Mouse (Mus musculus): Measurements from ENCODE around the gene Prdm10. TPM values are rescaled to one million over a fixed set of nuclear protein-coding genes. Genes with fewer than 3 reads are reported as not detected.

The Prdm10 gene
- polyA plus RNA-seq, 1 experiment from 2014 or later, result 5.4 TPM

GRCm38 (mm10) chr9:31290201-31290862, 10.0 kb downstream of the Prdm10 start:
- H3K4me1 ChIP-seq (replicated peaks), result no peaks in the 10 kb centered on the region
- H3K36me3 ChIP-seq, result peaks cover 6% of the 10 kb centered on the region; the same call in 1 of the 2 replicates
- WGBS, result 87% methylated on average over 14 of the region's 14 CpGs
- peaks cover 7% of the 10 kb centered on the region; the same call in 1 of the 2 replicates for H3K9me3 ChIP-seq (replicated peaks)
- H3K27me3 ChIP-seq (replicated peaks), result no peaks in the 10 kb centered on the region
- no peak for ATAC-seq (ENCODE audit: insufficient number of reproducible peaks, low FRiP score)
- H3K4me2 ChIP-seq, result no peak overlapping the region
- H3K9ac ChIP-seq, result no peak overlapping the region
- H3K27ac ChIP-seq (ENCODE audit: poor library complexity, severe bottlenecking), result no peak overlapping the region
- no peak overlapping the region for H3K4me3 ChIP-seq

GRCm38 (mm10) chr9:31291978-31292377, 11.6 kb downstream of the Prdm10 start:
- WGBS, result 70% methylated on average over 4 of the region's 4 CpGs
- no peaks in the 10 kb centered on the region for H3K27me3 ChIP-seq (replicated peaks)
- no peak overlapping the region for H3K4me3 ChIP-seq
- H3K4me1 ChIP-seq (replicated peaks), result no peaks in the 10 kb centered on the region
- no peaks in the 10 kb centered on the region for H3K36me3 ChIP-seq
- no peak overlapping the region for H3K9ac ChIP-seq
- no peak overlapping the region for H3K4me2 ChIP-seq
- ATAC-seq (ENCODE audit: insufficient number of reproducible peaks, low FRiP score), result no peak
- H3K27ac ChIP-seq (ENCODE audit: poor library complexity, severe bottlenecking), result no peak overlapping the region
- 0 out of 2 replicates have a peak, but pooled peaks cover 2% of the 10 kb centered on the region for H3K9me3 ChIP-seq (replicated peaks)

- no peaks in the 10 kb centered on the region for H3K36me3 ChIP-seq
- no peak overlapping the region for H3K4me2 ChIP-seq
- H3K4me3 ChIP-seq, result no peak overlapping the region
- no peaks in the 10 kb centered on the region for H3K27me3 ChIP-seq (replicated peaks)
- no peak overlapping the region for H3K9ac ChIP-seq
- no peaks in the 10 kb centered on the region for H3K9me3 ChIP-seq (replicated peaks)
- 83% methylated on average over 2 of the region's 2 CpGs for WGBS
- 0 out of 2 replicates have a peak, but pooled peaks cover under 1% of the 10 kb centered on the region for H3K4me1 ChIP-seq (replicated peaks)
- no peak for ATAC-seq (ENCODE audit: insufficient number of reproducible peaks, low FRiP score)
- H3K27ac ChIP-seq (ENCODE audit: poor library complexity, severe bottlenecking), result no peak overlapping the region
Measured at GRCm38 (mm10) chr9:31293208-31293607, 12.9 kb downstream of the Prdm10 start.

GRCm38 (mm10) chr9:31295311-31295710, 15.0 kb downstream of the Prdm10 start:
- no peaks in the 10 kb centered on the region for H3K9me3 ChIP-seq (replicated peaks)
- WGBS, result 79% methylated on average over 2 of the region's 2 CpGs

GRCm38 (mm10) chr9:31296293-31296692, 16.0 kb downstream of the Prdm10 start:
- Histone ChIP-seq H3K9me3 (replicated peaks) (no peaks in the 10 kb centered on the region), H3K27me3 (replicated peaks) (no peaks in the 10 kb centered on the region), H3K9ac (no peak overlapping the region), H3K4me1 (replicated peaks) (peaks cover 19% of the 10 kb centered on the region), H3K36me3 (no peaks in the 10 kb centered on the region), H3K4me3 (no peak overlapping the region), H3K27ac (ENCODE audit: poor library complexity, severe bottlenecking) (no peak overlapping the region), H3K4me2 (no peak overlapping the region)
- 79% methylated on average over 3 of the region's 3 CpGs for WGBS
- ATAC-seq (ENCODE audit: insufficient number of reproducible peaks, low FRiP score), result no peak

More at GRCm38 (mm10) chr9:31295311-31295710, 15.0 kb downstream of the Prdm10 start:
- Histone ChIP-seq H3K4me2 (no peak overlapping the region), H3K4me1 (replicated peaks) (peaks cover 10% of the 10 kb centered on the region; the same call in 1 of the 2 replicates), H3K27ac (ENCODE audit: poor library complexity, severe bottlenecking) (no peak overlapping the region), H3K27me3 (replicated peaks) (no peaks in the 10 kb centered on the region), H3K4me3 (no peak overlapping the region), H3K9ac (no peak overlapping the region), H3K36me3 (no peaks in the 10 kb centered on the region)
- ATAC-seq (ENCODE audit: insufficient number of reproducible peaks, low FRiP score), result no peak

GRCm38 (mm10) chr9:31298751-31299150, 18.4 kb downstream of the Prdm10 start:
- Histone ChIP-seq H3K4me3 (no peak overlapping the region), H3K27me3 (replicated peaks) (no peaks in the 10 kb centered on the region), H3K9ac (no peak overlapping the region), H3K4me1 (replicated peaks) (peaks cover 26% of the 10 kb centered on the region), H3K27ac (ENCODE audit: poor library complexity, severe bottlenecking) (no peak overlapping the region), H3K36me3 (no peaks in the 10 kb centered on the region; the same call in 1 of the 2 replicates), H3K9me3 (replicated peaks) (no peaks in the 10 kb centered on the region), H3K4me2 (no peak overlapping the region)
- no peak for ATAC-seq (ENCODE audit: insufficient number of reproducible peaks, low FRiP score)
- 59% methylated on average over 6 of the region's 6 CpGs for WGBS

- WGBS, result 68% methylated on average over 5 of the region's 5 CpGs
- Histone ChIP-seq H3K4me3 (no peak overlapping the region), H3K27me3 (replicated peaks) (no peaks in the 10 kb centered on the region), H3K9me3 (replicated peaks) (no peaks in the 10 kb centered on the region), H3K9ac (no peak overlapping the region), H3K27ac (ENCODE audit: poor library complexity, severe bottlenecking) (no peak overlapping the region), H3K36me3 (no peaks in the 10 kb centered on the region; the same call in 1 of the 2 replicates), H3K4me2 (no peak overlapping the region), H3K4me1 (replicated peaks) (peaks cover 26% of the 10 kb centered on the region)
- ATAC-seq (ENCODE audit: insufficient number of reproducible peaks, low FRiP score), result no peak
Measured at GRCm38 (mm10) chr9:31300525-31300924, 20.2 kb downstream of the Prdm10 start.

GRCm38 (mm10) chr9:31301107-31301506, 20.8 kb downstream of the Prdm10 start:
- WGBS, result 24% methylated on average over 5 of the region's 5 CpGs
- no peak overlapping the region for H3K4me2 ChIP-seq
- peak overlapping the region; percentile 58; the same call in 1 of the 2 replicates for H3K27ac ChIP-seq (ENCODE audit: poor library complexity, severe bottlenecking)
- no peak overlapping the region for H3K4me3 ChIP-seq
- no peak for ATAC-seq (ENCODE audit: insufficient number of reproducible peaks, low FRiP score)
- no peaks in the 10 kb centered on the region for H3K9me3 ChIP-seq (replicated peaks)
- H3K27me3 ChIP-seq (replicated peaks), result no peaks in the 10 kb centered on the region
- no peaks in the 10 kb centered on the region; the same call in 1 of the 2 replicates for H3K36me3 ChIP-seq
- H3K4me1 ChIP-seq (replicated peaks), result peaks cover 26% of the 10 kb centered on the region
- H3K9ac ChIP-seq, result no peak overlapping the region

GRCm38 (mm10) chr9:31301526-31302311, 21.4 kb downstream of the Prdm10 start:
- no peak overlapping the region for H3K9ac ChIP-seq
- no peaks in the 10 kb centered on the region; the same call in 1 of the 2 replicates for H3K36me3 ChIP-seq
- 61% methylated on average over 5 of the region's 5 CpGs for WGBS
- H3K4me3 ChIP-seq, result no peak overlapping the region
- H3K27ac ChIP-seq (ENCODE audit: poor library complexity, severe bottlenecking), result peak overlapping the region; percentile 58
- peaks cover 26% of the 10 kb centered on the region for H3K4me1 ChIP-seq (replicated peaks)
- ATAC-seq (ENCODE audit: insufficient number of reproducible peaks, low FRiP score), result no peak
- no peaks in the 10 kb centered on the region for H3K27me3 ChIP-seq (replicated peaks)
- no peak overlapping the region for H3K4me2 ChIP-seq
- no peaks in the 10 kb centered on the region for H3K9me3 ChIP-seq (replicated peaks)

- no peak for ATAC-seq (ENCODE audit: insufficient number of reproducible peaks, low FRiP score)
- Histone ChIP-seq H3K4me1 (replicated peaks) (peaks cover 24% of the 10 kb centered on the region), H3K4me3 (no peak overlapping the region), H3K27me3 (replicated peaks) (no peaks in the 10 kb centered on the region), H3K9me3 (replicated peaks) (no peaks in the 10 kb centered on the region), H3K27ac (ENCODE audit: poor library complexity, severe bottlenecking) (no peak overlapping the region), H3K9ac (no peak overlapping the region), H3K36me3 (no peaks in the 10 kb centered on the region; the same call in 1 of the 2 replicates), H3K4me2 (no peak overlapping the region)
- 80% methylated on average over 3 of the region's 3 CpGs for WGBS
Measured at GRCm38 (mm10) chr9:31304358-31304757, 24.0 kb downstream of the Prdm10 start.

- no peak overlapping the region for H3K4me2 ChIP-seq
- no peak for ATAC-seq (ENCODE audit: insufficient number of reproducible peaks, low FRiP score)
- no peaks in the 10 kb centered on the region; the same call in 1 of the 2 replicates for H3K36me3 ChIP-seq
Measured at GRCm38 (mm10) chr9:31305117-31305516, 24.8 kb downstream of the Prdm10 start.

More at GRCm38 (mm10) chr9:31305117-31305516, 24.8 kb downstream of the Prdm10 start:
- Histone ChIP-seq H3K9ac (no peak overlapping the region), H3K4me3 (no peak overlapping the region), H3K27ac (ENCODE audit: poor library complexity, severe bottlenecking) (no peak overlapping the region), H3K4me1 (replicated peaks) (peaks cover 24% of the 10 kb centered on the region), H3K27me3 (replicated peaks) (no peaks in the 10 kb centered on the region), H3K9me3 (replicated peaks) (no peaks in the 10 kb centered on the region)
- WGBS, result 68% methylated on average over 5 of the region's 5 CpGs

Data from heart, embryonic 12.5 days (tissue).